Mouse (Mus musculus) right cerebral cortex, postnatal 36 days (tissue): ENCODE measurements around the gene Kctd4.

Experiments used
- DNase-seq, 2 experiments: peaks; one replicate each; pipeline ENCODE4 v3.0.0; 2022; ENCODE audit warnings: low spot score in 2 of 2, mixed read lengths in 1 of 2

Gene Kctd4

GRCm38 (mm10) chr14:75989168-75989567 is 34.4 kb downstream of the Kctd4 start:
- no peak for DNase-seq

GRCm38 (mm10) chr14:75990936-75991335 is 36.1 kb downstream of the Kctd4 start:
- DNase-seq, result no peak

DNA sequence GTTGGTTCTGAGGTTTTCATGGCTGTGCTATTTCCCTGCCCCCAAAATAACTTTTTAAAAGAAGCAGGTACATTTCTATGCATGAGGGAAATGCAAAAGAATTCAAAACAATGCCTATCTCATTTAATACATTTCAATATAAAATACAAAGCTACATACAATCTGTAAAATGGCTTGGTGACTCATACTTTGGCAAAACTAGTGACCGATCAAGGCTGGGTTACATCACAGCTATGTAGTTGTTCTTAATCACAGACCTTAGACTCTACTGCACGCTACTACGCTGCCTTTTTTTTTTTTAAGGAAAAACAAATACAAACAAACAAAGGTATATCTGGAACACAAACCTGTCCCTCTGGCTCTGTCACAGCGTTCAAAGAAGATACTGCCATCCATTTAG is 37.6 kb downstream of the Kctd4 start:
- DNase-seq, result no peak

DNA sequence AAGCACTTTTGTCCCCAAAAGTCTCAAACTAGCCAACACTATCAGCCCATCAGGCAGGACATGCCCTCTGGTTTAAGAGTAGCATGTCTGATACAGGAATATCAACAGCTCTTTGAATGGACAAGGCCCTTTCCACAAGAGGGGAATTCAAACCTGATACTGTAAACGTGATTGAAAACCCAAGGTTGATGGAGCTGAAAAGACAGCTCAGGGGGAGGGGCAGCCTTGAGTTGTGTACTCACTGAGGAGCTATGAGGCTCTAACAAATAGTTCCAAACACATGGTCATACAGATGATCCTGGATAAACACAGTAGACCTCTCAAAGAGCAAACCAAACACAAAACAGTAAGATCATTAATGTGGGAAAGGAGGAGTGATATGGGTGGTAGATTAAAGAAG is 43.3 kb downstream of the Kctd4 start:
- DNase-seq, result no peak

DNA sequence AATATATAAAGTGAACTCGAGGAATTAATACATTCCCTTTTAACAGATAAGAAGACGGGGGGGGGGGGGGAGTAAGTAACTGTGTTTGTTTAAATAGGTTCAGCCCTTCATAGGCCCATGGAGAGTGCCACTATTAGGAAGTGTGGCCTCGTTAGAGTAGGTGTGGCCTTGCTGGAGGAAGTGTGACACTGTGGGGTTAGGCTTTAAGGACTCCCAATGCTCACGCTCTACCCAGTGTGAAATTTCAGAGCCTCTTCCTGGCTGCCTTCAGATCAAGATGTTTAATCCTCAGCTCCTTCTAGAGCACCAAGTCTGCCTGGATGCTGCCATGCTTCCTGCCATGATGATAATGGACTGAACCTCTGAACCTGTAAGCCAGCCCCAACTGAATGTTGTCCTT is 47.0 kb downstream of the Kctd4 start:
- DNase-seq, result no peak

DNA sequence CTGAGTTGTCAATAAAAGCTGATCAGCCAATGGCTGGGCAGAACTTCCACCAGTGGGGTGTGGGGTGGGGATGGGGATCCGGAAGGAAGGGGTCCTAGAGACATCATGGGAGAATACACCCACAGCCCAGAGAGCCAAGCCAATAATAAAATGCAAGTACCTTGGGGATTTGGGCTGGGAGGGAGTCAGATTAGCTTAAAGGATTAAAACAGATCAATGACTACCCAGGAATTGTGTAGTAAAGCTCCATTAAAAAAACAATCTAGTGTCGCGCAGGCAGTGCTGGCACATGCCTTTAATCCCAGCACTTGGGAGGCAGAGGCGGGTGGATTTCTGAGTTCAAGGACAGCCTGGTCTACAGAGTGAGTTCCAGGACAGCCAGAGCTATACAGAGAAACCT is 50.2 kb downstream of the Kctd4 start:
- no peak for DNase-seq

GRCm38 (mm10) chr14:76008174-76008573 is 53.4 kb downstream of the Kctd4 start:
- no peak for DNase-seq

- DNase-seq, result no peak
Measured at GRCm38 (mm10) chr14:76009185-76009584, 54.4 kb downstream of the Kctd4 start.

- peak; percentile 89 for DNase-seq
Measured at GRCm38 (mm10) chr14:76010102-76011061, 55.6 kb downstream of the Kctd4 start, which contains the start of gene Gtf2f2. Gtf2f2 (minus strand) TSS chr14:76010865.

DNA sequence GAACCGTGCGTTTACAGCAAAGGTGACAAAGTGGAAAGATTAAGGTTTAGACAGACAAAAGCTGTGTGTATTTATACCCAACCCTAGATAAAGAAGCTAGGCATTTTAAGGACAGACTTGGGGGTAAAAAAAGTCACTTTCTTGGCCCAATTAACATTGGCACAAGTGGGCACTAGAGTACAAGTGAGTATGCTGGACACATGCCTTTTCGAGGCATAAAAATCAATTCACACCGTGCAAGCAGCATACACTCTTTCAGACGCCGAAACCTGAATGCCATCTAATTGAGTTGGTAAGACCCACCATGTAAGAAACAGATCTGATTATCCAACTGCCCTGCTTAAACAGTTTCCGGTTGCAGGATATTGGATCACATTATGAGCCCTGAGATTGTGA is 56.3 kb downstream of the Kctd4 start:
- DNase-seq, result no peak

GRCm38 (mm10) chr14:76014331-76014730 is 59.5 kb downstream of the Kctd4 start:
- DNase-seq, result no peak
